In genomic region chr10:110642065-110642690, GRCm38 (mm10) we compare ENCODE assay signal across 16 mouse cellular contexts.
DNase-seq lines count a peak whose midpoint lies in the region; ATAC-seq and TF ChIP-seq lines count a peak whose summit lies in the region.
"Had no signal": no experiment of that assay in that cellular context is flagged by ENCODE, and none has a peak within 500 bp of the region (broad histone marks: within the 10 kb centered on the region; RNA-seq: fewer than 3 reads in every experiment).

No protein-coding gene starts in this region.

- 62% methylated on average over 19 of the region's 19 CpGs for WGBS in embryonic facial prominence, embryonic 12.5 days
- WGBS in limb, embryonic 13.5 days, result 86% methylated on average over 19 of the region's 19 CpGs
- 30% methylated on average over 19 of the region's 19 CpGs for WGBS in midbrain, postnatal 0 days
- 87% methylated on average over 19 of the region's 19 CpGs for WGBS in intestine, embryonic 16.5 days

- H3K4me3 ChIP-seq in embryonic facial prominence, embryonic 12.5 days, result no peak overlapping the region
- H3K4me3 ChIP-seq in limb, embryonic 13.5 days, result no peak overlapping the region
- H3K4me3 ChIP-seq in midbrain, postnatal 0 days (ENCODE audit: low read depth, low read length), result no peak overlapping the region
- H3K4me3 ChIP-seq in intestine, embryonic 16.5 days (ENCODE audit: low read length), result no peak overlapping the region
- H3K4me3 ChIP-seq: forebrain, embryonic 15.5 days had no signal

- H3K27me3 ChIP-seq in embryonic facial prominence, embryonic 12.5 days, result no peaks in the 10 kb centered on the region
- H3K27me3 ChIP-seq in limb, embryonic 13.5 days, result no peaks in the 10 kb centered on the region
- no peaks in the 10 kb centered on the region for H3K27me3 ChIP-seq in midbrain, postnatal 0 days (ENCODE audit: insufficient read depth, low read length)
- no peaks in the 10 kb centered on the region for H3K27me3 ChIP-seq in intestine, embryonic 16.5 days (replicated peaks; ENCODE audit: control insufficient read depth, insufficient read depth, low read length)
- H3K27me3 ChIP-seq: forebrain, embryonic 15.5 days had no signal

- H3K27ac ChIP-seq in embryonic facial prominence, embryonic 12.5 days, result no peak overlapping the region
- no peak overlapping the region for H3K27ac ChIP-seq in limb, embryonic 13.5 days
- no peak overlapping the region for H3K27ac ChIP-seq in midbrain, postnatal 0 days (ENCODE audit: low read depth, low read length)
- H3K27ac ChIP-seq in intestine, embryonic 16.5 days (ENCODE audit: low read length), result no peak overlapping the region
- H3K27ac ChIP-seq: forebrain, embryonic 15.5 days; liver, embryonic 14.5 days had no signal

- no peaks in the 10 kb centered on the region for H3K36me3 ChIP-seq in embryonic facial prominence, embryonic 12.5 days
- no peaks in the 10 kb centered on the region for H3K36me3 ChIP-seq in limb, embryonic 13.5 days
- H3K36me3 ChIP-seq in midbrain, postnatal 0 days (ENCODE audit: insufficient read depth, low read length), result no peaks in the 10 kb centered on the region
- H3K36me3 ChIP-seq in intestine, embryonic 16.5 days (ENCODE audit: control insufficient read depth, insufficient read depth, low read length), result no peaks in the 10 kb centered on the region
- H3K36me3 ChIP-seq: forebrain, embryonic 15.5 days had no signal

- DNase-seq in embryo, embryonic 10 days (ENCODE audit: low spot score), result peak; percentile 20
- no peak for DNase-seq in embryo, embryonic 9.5 days (ENCODE audit: extremely low spot score)
- DNase-seq in midbrain, postnatal 0 days (ENCODE audit: low spot score), result no peak
- no peak for DNase-seq in yolk sac, embryonic 10.5 days (ENCODE audit: low spot score)
- no peak for DNase-seq in right cerebral cortex, postnatal 4 days
- DNase-seq: cerebellum, adult 9-10 months; gastrocnemius, postnatal 10 days; kidney, adult 8-10 months; lung, postnatal 14 days; right cerebral cortex, postnatal 25 days had no signal

- ATAC-seq in embryonic facial prominence, embryonic 12.5 days (ENCODE audit: insufficient number of reproducible peaks, insufficient read depth, low FRiP score, low TSS enrichment), result 0 out of 2 replicates have a peak, but pooled peaks have one; percentile 15
- peak; percentile 41; the same call in 1 of the 2 replicates for ATAC-seq in limb, embryonic 13.5 days (ENCODE audit: low FRiP score, low read depth)
- no peak for ATAC-seq in midbrain, postnatal 0 days (ENCODE audit: low FRiP score)
- ATAC-seq in intestine, embryonic 16.5 days, result no peak
- ATAC-seq: forebrain, embryonic 15.5 days had no signal

- H3K4me1 ChIP-seq in embryonic facial prominence, embryonic 12.5 days, result no peaks in the 10 kb centered on the region
- H3K4me1 ChIP-seq in limb, embryonic 13.5 days, result no peaks in the 10 kb centered on the region
- no peaks in the 10 kb centered on the region for H3K4me1 ChIP-seq in midbrain, postnatal 0 days (ENCODE audit: insufficient read depth, low read length)
- H3K4me1 ChIP-seq in intestine, embryonic 16.5 days (ENCODE audit: control insufficient read depth, insufficient read depth, low read length), result no peaks in the 10 kb centered on the region

- H3K9me3 ChIP-seq in embryonic facial prominence, embryonic 12.5 days, result no peaks in the 10 kb centered on the region
- H3K9me3 ChIP-seq in limb, embryonic 13.5 days, result no peaks in the 10 kb centered on the region
- H3K9me3 ChIP-seq in midbrain, postnatal 0 days (ENCODE audit: low read length), result no peaks in the 10 kb centered on the region
- H3K9me3 ChIP-seq in intestine, embryonic 16.5 days (ENCODE audit: control insufficient read depth, low read length), result no peaks in the 10 kb centered on the region
- H3K9me3 ChIP-seq: forebrain, embryonic 15.5 days had no signal

- TF ChIP-seq CTCF in midbrain, postnatal 0 days (IDR thresholded peaks at IDR 0.05), result no peak

- H3K4me2 ChIP-seq in embryonic facial prominence, embryonic 12.5 days (replicated peaks), result 0 out of 2 replicates have a peak overlapping the region, but pooled peaks have one; percentile 1
- no peak overlapping the region for H3K4me2 ChIP-seq in limb, embryonic 13.5 days (replicated peaks)
- H3K4me2 ChIP-seq in midbrain, postnatal 0 days (ENCODE audit: low read depth, low read length, poor library complexity, severe bottlenecking), result peak overlapping the region; percentile 8; the same call in 1 of the 2 replicates
- no peak overlapping the region for H3K4me2 ChIP-seq in intestine, embryonic 16.5 days (ENCODE audit: low read depth, low read length)
- H3K4me2 ChIP-seq: forebrain, embryonic 15.5 days; heart, embryonic 11.5 days had no signal

- no peak overlapping the region for H3K9ac ChIP-seq in embryonic facial prominence, embryonic 12.5 days
- H3K9ac ChIP-seq in limb, embryonic 13.5 days, result no peak overlapping the region
- H3K9ac ChIP-seq in midbrain, postnatal 0 days (replicated peaks; ENCODE audit: low read length, poor library complexity, severe bottlenecking), result no peak overlapping the region
- H3K9ac ChIP-seq in intestine, embryonic 16.5 days (ENCODE audit: low read depth, low read length), result no peak overlapping the region
- H3K9ac ChIP-seq: forebrain, embryonic 15.5 days; liver, embryonic 14.5 days had no signal

Comparison
In these comparisons a context has a peak if more than half of its experiments do, and no peak if none do; other contexts are left out.
1. ATAC-seq: peak in embryonic facial prominence, embryonic 12.5 days (single experiment) and limb, embryonic 13.5 days (single experiment); none in midbrain, postnatal 0 days (single experiment) and intestine, embryonic 16.5 days (single experiment).
2. H3K4me2 ChIP-seq: peak in embryonic facial prominence, embryonic 12.5 days (single experiment) and midbrain, postnatal 0 days (single experiment); none in limb, embryonic 13.5 days (single experiment) and intestine, embryonic 16.5 days (single experiment).